Mouse (Mus musculus) intestine, embryonic 16.5 days (tissue): ENCODE data around the gene Vps51. TPM values are rescaled to one million over a fixed set of nuclear protein-coding genes. Genes with fewer than 3 reads are reported as not detected.

Experiments used
- ATAC-seq: fragments of 200-750 bp; cut with Nextera tagmentation; 2 replicates; pipeline ENCODE4 v1.8.0; 2017; ENCODE audit warnings: moderate TSS enrichment, moderate library complexity
- H3K27ac ChIP-seq: fragments of 300-500 bp; sonication (generic); 2 replicates; pipeline ENCODE4 v1.5.1; 2014; ENCODE audit warnings: mild to moderate bottlenecking, low read length
- H3K27me3 ChIP-seq: fragments of 300-500 bp; sonication (generic); replicated peaks from 2 replicates; pipeline ENCODE4 v1.6.1; 2014; ENCODE audit warnings: low read length, control low read depth, mixed read lengths; ENCODE audit not compliant: control insufficient read depth, insufficient read depth
- H3K36me3 ChIP-seq: fragments of 300-500 bp; sonication (generic); 2 replicates; pipeline ENCODE4 v1.6.1; 2014; ENCODE audit warnings: low read length, control low read depth; ENCODE audit not compliant: control insufficient read depth, insufficient read depth
- H3K4me1 ChIP-seq: fragments of 300-500 bp; sonication (generic); 2 replicates; pipeline ENCODE4 v1.6.1; 2014; ENCODE audit warnings: low read length, control low read depth, mixed read lengths; ENCODE audit not compliant: control insufficient read depth, insufficient read depth
- H3K4me2 ChIP-seq: fragments of 300-500 bp; sonication (generic); 2 replicates; pipeline ENCODE4 v1.6.1; 2014; ENCODE audit warnings: low read depth, low read length, control low read depth
- H3K4me3 ChIP-seq: fragments of 300-500 bp; sonication (generic); 2 replicates; pipeline ENCODE4 v1.5.1; 2014; ENCODE audit warnings: mild to moderate bottlenecking, low read length
- H3K9ac ChIP-seq: fragments of 300-500 bp; sonication (generic); 2 replicates; pipeline ENCODE4 v1.6.1; 2014; ENCODE audit warnings: low read depth, low read length
- H3K9me3 ChIP-seq: fragments of 300-500 bp; sonication (generic); 2 replicates; pipeline ENCODE4 v1.6.1; 2016; ENCODE audit warnings: low read length, control low read depth; ENCODE audit not compliant: control insufficient read depth
- WGBS: fragments of 180-500 bp; shearing (Covaris S2); extraction: QIAGEN DNeasy Blood & Tissue Kit; methylation state at CpG from one replicate; pipeline ENCODE4 v1.1.7; 2014; 5-methylcytosine and 5-hydroxymethylcytosine counted together
- polyA plus RNA-seq: library from polyadenylated mRNA; unstranded; fragments of >200 nt; fragmentation: Nextera tagmentation; extraction: Ambion mirVana; gene quantifications from 2 replicates; pipeline ENCODE4 v1.2.1, GENCODE M21; 2015

Vps51 gene
- polyA plus RNA-seq, 1 experiment from 2014 or later, result 68.2 TPM

- ATAC-seq, result peak; percentile 78
- H3K27ac ChIP-seq, result peak overlapping the region; percentile 73
- H3K36me3 ChIP-seq, result peaks cover 8% of the 10 kb centered on the region
- peaks cover 11% of the 10 kb centered on the region for H3K4me1 ChIP-seq
- H3K4me2 ChIP-seq, result peak overlapping the region; percentile 81
- 0% methylated on average over 17 of the region's 17 CpGs for WGBS
- H3K27me3 ChIP-seq, result no peaks in the 10 kb centered on the region
- peak overlapping the region; percentile 80 for H3K9ac ChIP-seq
- peak overlapping the region; percentile 81 for H3K4me3 ChIP-seq
- no peaks in the 10 kb centered on the region for H3K9me3 ChIP-seq
Observed at GRCm38 (mm10) chr19:6085417-6085879, 8.4 kb upstream of the Vps51 start.

DNA sequence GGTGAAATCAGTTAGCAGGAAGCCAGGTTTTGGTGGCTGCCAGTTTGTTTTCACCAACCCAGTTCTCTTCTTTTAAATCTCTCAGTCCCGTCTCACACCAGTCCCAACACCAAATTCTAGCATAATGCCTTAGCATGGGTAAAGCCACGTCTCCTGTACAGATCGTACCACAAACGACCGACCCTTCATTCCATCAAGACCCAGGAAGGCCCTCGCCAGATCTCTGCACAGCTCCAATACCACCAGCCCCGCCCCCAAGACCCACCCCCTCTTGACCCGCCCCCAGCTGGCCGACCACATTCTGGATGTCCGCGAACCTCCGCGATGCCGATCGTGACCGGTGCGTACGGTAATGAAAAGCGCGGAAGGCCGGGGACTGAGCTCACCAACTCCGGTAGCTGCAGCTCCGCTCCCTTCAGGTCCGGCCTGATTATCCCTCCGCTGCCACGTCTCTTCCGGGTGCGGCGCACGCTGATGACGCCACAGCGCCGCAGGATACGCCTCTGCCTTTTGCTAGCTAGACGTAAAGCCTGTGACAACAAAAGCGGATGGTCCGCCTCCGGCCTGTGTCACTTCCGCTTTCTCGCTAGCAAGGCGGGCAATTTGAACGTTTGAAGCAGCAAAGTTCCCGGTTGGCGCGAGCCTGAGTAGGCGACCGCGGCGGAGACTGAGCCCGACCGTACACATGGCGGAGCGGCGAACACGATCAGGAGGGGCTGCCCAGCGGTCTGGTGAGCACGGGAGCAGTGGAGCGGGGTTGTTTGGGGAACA lies 7.6 kb upstream of the Vps51 start, which contains the start of the genes Zfpl1 and Cdca5:
Zfpl1 (minus strand) TSS at position 479 of the 771 bp plus-strand sequence.
Cdca5 (plus strand) TSS at position 506 of the 771 bp plus-strand sequence.
- Histone ChIP-seq H3K9ac (peak within 1 kb of the TSS; percentile 80), H3K4me2 (peak within 1 kb of the TSS; percentile 93), H3K27ac (peak within 1 kb of the TSS; percentile 73), H3K4me3 (peak within 1 kb of the TSS; percentile 81), H3K27me3 (no peaks in the 10 kb centered on the region), H3K9me3 (no peaks in the 10 kb centered on the region), H3K4me1 (peaks cover 11% of the 10 kb centered on the region), H3K36me3 (peaks cover 2% of the 10 kb centered on the region)
- WGBS, result under 1% methylated on average over 58 of the region's 58 CpGs
- ATAC-seq, result peak; percentile 92

GRCm38 (mm10) chr19:6082156-6082555 lies 5.1 kb upstream of the Vps51 start, which contains the start of gene Gm28374:
TSS of gene Gm28374 (minus strand) at chr19:6082256.
- H3K27me3 ChIP-seq, result no peaks in the 10 kb centered on the region
- H3K9me3 ChIP-seq, result no peaks in the 10 kb centered on the region
- H3K36me3 ChIP-seq, result peaks cover 2% of the 10 kb centered on the region
- H3K4me1 ChIP-seq, result peaks cover 11% of the 10 kb centered on the region
- no peak within 1 kb of the TSS for H3K9ac ChIP-seq
- H3K4me3 ChIP-seq, result no peak within 1 kb of the TSS
- no peak within 1 kb of the TSS for H3K4me2 ChIP-seq
- 88% methylated on average over 9 of the region's 9 CpGs for WGBS
- no peak for ATAC-seq
- no peak within 1 kb of the TSS for H3K27ac ChIP-seq

DNA sequence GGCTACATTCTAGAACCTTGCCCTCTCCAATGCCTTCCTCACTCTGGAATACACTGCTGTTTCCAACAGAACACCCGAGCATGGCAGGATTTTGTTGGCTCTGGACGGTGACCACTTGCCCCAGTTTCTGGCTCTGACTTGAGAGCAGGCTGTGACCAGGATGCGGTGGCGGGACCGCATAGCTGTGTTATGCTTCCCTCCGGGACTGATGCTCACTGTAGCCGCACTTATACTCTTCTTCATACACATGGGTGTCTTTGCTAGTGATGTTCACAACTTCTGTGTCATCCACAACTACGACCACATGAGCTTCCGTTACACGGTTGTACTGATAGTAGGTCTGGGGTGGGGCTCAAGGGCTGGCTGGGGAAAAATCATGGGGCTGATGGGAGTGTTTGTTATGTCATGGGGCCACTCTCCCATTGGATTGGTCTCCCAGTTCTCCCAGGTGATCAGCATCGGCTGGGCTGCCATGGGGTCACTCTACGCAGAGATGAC lies 3.0 kb upstream of the Vps51 start, which contains the start of gene Tmem262:
Tmem262 (plus strand) TSS at position 51 of the 498 bp plus-strand sequence.
- Histone ChIP-seq H3K4me2 (no peak within 1 kb of the TSS), H3K27me3 (no peaks in the 10 kb centered on the region), H3K36me3 (peaks cover 2% of the 10 kb centered on the region), H3K4me1 (peaks cover 14% of the 10 kb centered on the region), H3K9me3 (no peaks in the 10 kb centered on the region), H3K27ac (no peak within 1 kb of the TSS), H3K9ac (no peak within 1 kb of the TSS), H3K4me3 (no peak within 1 kb of the TSS)
- ATAC-seq, result no peak
- 92% methylated on average over 12 of the region's 12 CpGs for WGBS

DNA sequence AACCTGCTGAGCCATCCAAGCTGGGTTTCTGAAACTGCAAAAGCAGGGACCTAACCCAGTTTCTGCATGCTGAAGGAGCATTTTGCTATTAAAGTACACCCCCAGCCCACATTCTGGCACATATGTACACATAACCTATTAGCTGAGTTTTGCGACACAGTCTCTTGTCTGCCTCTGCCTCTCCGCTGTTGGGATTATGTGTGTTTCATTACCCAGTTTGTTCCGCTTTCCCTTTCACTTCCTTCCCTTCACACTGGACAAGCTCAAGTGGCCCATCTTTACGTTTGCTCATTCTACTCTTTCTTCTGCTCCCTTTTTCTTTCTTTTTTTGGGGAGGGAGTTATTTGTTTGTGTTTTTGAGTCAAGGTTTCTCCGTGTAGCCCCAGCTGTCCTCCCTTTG lies 3.1 kb downstream of the Vps51 start:
- H3K27ac ChIP-seq, result no peak overlapping the region
- no peak overlapping the region for H3K4me3 ChIP-seq
- no peaks in the 10 kb centered on the region for H3K9me3 ChIP-seq
- WGBS, result 89% methylated on average over 5 of the region's 5 CpGs
- no peak overlapping the region for H3K9ac ChIP-seq
- H3K27me3 ChIP-seq, result no peaks in the 10 kb centered on the region
- no peak overlapping the region for H3K4me2 ChIP-seq
- no peak for ATAC-seq
- H3K36me3 ChIP-seq, result peaks cover 15% of the 10 kb centered on the region; the same call in 1 of the 2 replicates
- H3K4me1 ChIP-seq, result peaks cover 7% of the 10 kb centered on the region

DNA sequence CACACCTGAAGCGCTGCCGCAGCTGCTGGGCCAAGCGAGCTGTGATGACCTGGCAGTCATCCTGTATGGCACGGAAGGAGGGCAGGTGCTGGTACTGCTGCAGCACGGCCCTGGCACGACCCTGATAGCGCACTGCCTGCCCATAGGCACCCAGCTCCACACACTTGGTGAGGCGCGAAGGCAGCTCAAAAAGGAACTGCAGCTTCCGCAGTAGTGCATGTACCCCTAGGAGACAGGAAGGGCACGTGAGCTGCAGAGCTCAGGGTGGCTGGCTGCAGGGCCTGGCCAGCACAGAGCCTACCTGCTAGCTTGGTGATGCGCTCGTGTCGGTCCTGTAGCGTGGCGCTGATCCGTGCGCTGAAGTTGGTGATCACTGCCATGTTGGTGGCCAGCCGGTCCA lies 5.8 kb downstream of the Vps51 start:
- Histone ChIP-seq H3K4me1 (peaks cover 22% of the 10 kb centered on the region), H3K36me3 (peaks cover 15% of the 10 kb centered on the region; the same call in 1 of the 2 replicates), H3K9ac (no peak overlapping the region), H3K27me3 (no peaks in the 10 kb centered on the region), H3K4me3 (no peak overlapping the region), H3K9me3 (no peaks in the 10 kb centered on the region), H3K4me2 (no peak overlapping the region), H3K27ac (no peak overlapping the region)
- ATAC-seq, result no peak
- 92% methylated on average over 19 of the region's 19 CpGs for WGBS

DNA sequence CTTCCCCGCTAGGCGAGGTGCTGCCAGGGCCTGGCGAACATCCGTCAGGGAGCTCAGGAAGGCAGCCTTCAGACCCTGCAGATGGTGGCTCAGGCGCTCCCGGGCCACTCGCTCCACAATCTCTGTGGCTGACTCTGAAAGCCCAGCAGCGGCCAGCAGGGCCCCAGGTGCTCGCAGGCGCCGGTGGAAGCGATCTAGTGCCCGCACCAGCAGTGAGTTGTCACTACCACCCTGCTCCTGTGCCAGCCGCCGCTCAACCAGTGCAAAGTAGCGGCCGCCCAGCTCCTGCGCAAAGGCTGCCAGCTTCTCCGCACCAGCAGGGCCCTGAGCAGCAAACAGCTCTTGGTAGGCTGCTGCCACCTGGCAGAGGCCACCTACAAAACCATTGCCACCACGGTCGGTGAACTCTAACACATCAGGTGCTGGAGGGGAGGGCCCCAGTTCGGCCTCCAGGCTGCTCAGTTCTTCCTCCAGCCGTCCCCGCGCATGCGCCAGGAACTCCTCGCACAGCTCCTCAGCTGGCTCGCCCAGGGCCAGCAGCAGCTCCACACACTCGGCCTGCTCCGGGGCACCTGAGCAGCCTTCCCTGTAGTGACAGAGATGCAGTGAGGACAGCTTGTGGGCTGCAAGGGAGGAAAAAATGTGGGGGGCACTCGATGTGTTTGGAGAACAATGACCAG lies 6.3 kb downstream of the Vps51 start:
- Histone ChIP-seq H3K27ac (no peak overlapping the region), H3K9ac (no peak overlapping the region), H3K4me1 (peaks cover 19% of the 10 kb centered on the region), H3K27me3 (no peaks in the 10 kb centered on the region), H3K4me2 (no peak overlapping the region), H3K36me3 (peaks cover 15% of the 10 kb centered on the region; the same call in 1 of the 2 replicates), H3K4me3 (no peak overlapping the region), H3K9me3 (no peaks in the 10 kb centered on the region)
- WGBS, result 89% methylated on average over 31 of the region's 31 CpGs
- no peak for ATAC-seq

DNA sequence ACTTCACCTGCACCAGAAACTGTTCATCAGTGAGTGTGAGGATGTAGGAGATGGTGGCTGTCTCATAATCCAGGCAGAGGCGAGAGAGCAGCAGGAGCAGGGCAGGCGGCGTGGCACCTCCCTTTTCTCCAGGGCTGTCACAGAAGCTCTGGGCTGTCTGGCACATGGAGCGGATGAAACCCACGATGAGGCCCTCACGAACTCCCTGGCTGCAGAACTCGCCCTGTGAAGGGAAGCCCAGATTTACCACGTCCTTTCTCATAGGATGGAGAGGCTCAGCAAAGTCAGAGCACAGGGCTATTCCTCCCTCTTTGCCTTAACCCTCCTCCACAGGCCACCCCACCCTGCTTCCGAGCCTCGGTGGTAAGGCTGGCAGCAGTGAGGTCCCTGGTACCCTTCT lies 7.2 kb downstream of the Vps51 start:
- Histone ChIP-seq H3K4me2 (no peak overlapping the region), H3K4me1 (peaks cover 19% of the 10 kb centered on the region), H3K27me3 (no peaks in the 10 kb centered on the region), H3K9ac (no peak overlapping the region), H3K36me3 (peaks cover 15% of the 10 kb centered on the region; the same call in 1 of the 2 replicates), H3K9me3 (no peaks in the 10 kb centered on the region), H3K27ac (no peak overlapping the region), H3K4me3 (no peak overlapping the region)
- no peak for ATAC-seq
- 90% methylated on average over 10 of the region's 10 CpGs for WGBS

- Histone ChIP-seq H3K9me3 (no peaks in the 10 kb centered on the region), H3K36me3 (peaks cover 15% of the 10 kb centered on the region; the same call in 1 of the 2 replicates), H3K9ac (no peak overlapping the region), H3K27me3 (no peaks in the 10 kb centered on the region), H3K4me1 (peaks cover 19% of the 10 kb centered on the region), H3K27ac (no peak overlapping the region), H3K4me2 (no peak overlapping the region), H3K4me3 (no peak overlapping the region)
- no peak for ATAC-seq
- WGBS, result 58% methylated on average over 4 of the region's 4 CpGs
Observed at GRCm38 (mm10) chr19:6068951-6069350, 8.1 kb downstream of the Vps51 start.
